29 mouse cellular contexts compared by ENCODE assay signal in genomic region chr13:5587196-5587595, GRCm38 (mm10).
"Had no signal": no experiment of that assay in that cellular context is flagged by ENCODE, and none has a peak within 500 bp of the region (broad histone marks: within the 10 kb centered on the region; RNA-seq: fewer than 3 reads in every experiment).

No protein-coding gene starts in this region.

- ATAC-seq: forebrain, embryonic 13.5 days; forebrain, embryonic 14.5 days; forebrain, embryonic 15.5 days; forebrain, embryonic 16.5 days; forebrain, postnatal 0 days had no signal

- H3K27ac ChIP-seq: embryonic facial prominence, embryonic 10.5 days; embryonic facial prominence, embryonic 12.5 days; embryonic facial prominence, embryonic 13.5 days; embryonic facial prominence, embryonic 15.5 days; forebrain, embryonic 10.5 days; forebrain, embryonic 12.5 days; forebrain, embryonic 13.5 days; forebrain, embryonic 15.5 days; gastrocnemius, adult 2 months; heart, adult 2 months had no signal

- DNase-seq: cerebellum, adult 2 months; cerebellum, adult 8-10 months; cerebellum, adult 9-10 months; cerebellum, adult 9-11 months; cerebellum, postnatal 10 days; cerebellum, postnatal 14 days; cerebellum, postnatal 25 days; cerebellum, postnatal 36 days; embryo, embryonic 11 days; forebrain, postnatal 0 days; gastrocnemius, adult 2 months; gastrocnemius, postnatal 10 days; gastrocnemius, postnatal 14 days; gastrocnemius, postnatal 25 days; gastrocnemius, postnatal 36 days; heart, adult 11 months; heart, adult 18-20 months; heart, adult 2 months had no signal

- H3K27me3 ChIP-seq: embryonic facial prominence, embryonic 12.5 days; embryonic facial prominence, embryonic 13.5 days; embryonic facial prominence, embryonic 15.5 days; forebrain, embryonic 12.5 days; forebrain, embryonic 13.5 days; forebrain, embryonic 15.5 days had no signal

- H3K36me3 ChIP-seq: embryonic facial prominence, embryonic 10.5 days; embryonic facial prominence, embryonic 12.5 days; embryonic facial prominence, embryonic 13.5 days; embryonic facial prominence, embryonic 15.5 days; forebrain, embryonic 10.5 days; forebrain, embryonic 12.5 days; forebrain, embryonic 15.5 days had no signal

- H3K9me3 ChIP-seq: embryonic facial prominence, embryonic 10.5 days; embryonic facial prominence, embryonic 12.5 days; embryonic facial prominence, embryonic 13.5 days; embryonic facial prominence, embryonic 15.5 days; forebrain, embryonic 10.5 days; forebrain, embryonic 12.5 days; forebrain, embryonic 13.5 days; forebrain, embryonic 15.5 days had no signal

- H3K4me3 ChIP-seq: embryonic facial prominence, embryonic 10.5 days; embryonic facial prominence, embryonic 12.5 days; embryonic facial prominence, embryonic 13.5 days; embryonic facial prominence, embryonic 15.5 days; erythroblast, embryonic 14.5 days; forebrain, embryonic 10.5 days; forebrain, embryonic 12.5 days; forebrain, embryonic 13.5 days; forebrain, embryonic 15.5 days; gastrocnemius, adult 2 months; heart, adult 2 months had no signal

- H3K9ac ChIP-seq: embryonic facial prominence, embryonic 12.5 days; embryonic facial prominence, embryonic 13.5 days; embryonic facial prominence, embryonic 15.5 days; forebrain, embryonic 12.5 days; forebrain, embryonic 13.5 days; forebrain, embryonic 15.5 days; forebrain, postnatal 0 days had no signal

- H3K4me2 ChIP-seq: embryonic facial prominence, embryonic 12.5 days; embryonic facial prominence, embryonic 13.5 days; embryonic facial prominence, embryonic 15.5 days; forebrain, embryonic 12.5 days; forebrain, embryonic 13.5 days; forebrain, embryonic 15.5 days had no signal

- H3K4me1 ChIP-seq: embryonic facial prominence, embryonic 10.5 days; embryonic facial prominence, embryonic 12.5 days; embryonic facial prominence, embryonic 13.5 days; embryonic facial prominence, embryonic 15.5 days; forebrain, embryonic 10.5 days; forebrain, embryonic 12.5 days; forebrain, embryonic 13.5 days; forebrain, embryonic 15.5 days had no signal
